Mouse (Mus musculus) embryonic facial prominence, embryonic 14.5 days (tissue): ENCODE measurements at regions not wholly inside any gene's neighbourhood (a gene's known extent, or its start where the extent isn't known, plus 50 kb on each side); places are given as distances from the start of the nearest gene placed in this dataset.

Experiments used
- ATAC-seq: fragments of 200-750 bp; cut with Nextera tagmentation; 2 replicates; pipeline ENCODE4 v1.8.0; 2017; ENCODE audit warnings: low read depth, moderate number of reproducible peaks, moderate TSS enrichment
- DNase-seq: peaks from one replicate; pipeline ENCODE4 v3.0.0-alpha.2; 2015; ENCODE audit warnings: low spot score
- H3K27ac ChIP-seq: fragments of 300-500 bp; sonication (generic); replicated peaks from 2 replicates; pipeline ENCODE4 v1.5.1; 2014; ENCODE audit warnings: low read depth, mild to moderate bottlenecking, low read length, moderate library complexity
- H3K27me3 ChIP-seq: fragments of 300-500 bp; sonication (generic); replicated peaks from 2 replicates; pipeline ENCODE4 v1.6.1; 2014; ENCODE audit warnings: low read length; ENCODE audit not compliant: control insufficient read depth, insufficient read depth
- H3K36me3 ChIP-seq: fragments of 300-500 bp; sonication (generic); 2 replicates; pipeline ENCODE4 v1.6.1; 2014; ENCODE audit warnings: low read length, mixed read lengths; ENCODE audit not compliant: control insufficient read depth, insufficient read depth
- H3K4me1 ChIP-seq: fragments of 300-500 bp; sonication (generic); 2 replicates; pipeline ENCODE4 v1.6.1; 2014; ENCODE audit warnings: antibody characterized with exemption, low read length; ENCODE audit not compliant: control insufficient read depth, insufficient read depth
- H3K4me2 ChIP-seq: fragments of 300-500 bp; sonication (generic); 2 replicates; pipeline ENCODE4 v1.6.1; 2014; ENCODE audit warnings: low read depth, mild to moderate bottlenecking, low read length, moderate library complexity, mixed read lengths
- H3K4me3 ChIP-seq: fragments of 300-500 bp; sonication (generic); 2 replicates; pipeline ENCODE4 v1.5.1; 2014; ENCODE audit warnings: low read depth, mild to moderate bottlenecking, low read length
- H3K9ac ChIP-seq: fragments of 300-500 bp; sonication (generic); 2 replicates; pipeline ENCODE4 v1.6.1; 2014; ENCODE audit warnings: low read depth, mild to moderate bottlenecking, low read length, moderate library complexity, mixed read lengths
- H3K9me3 ChIP-seq: fragments of 300-500 bp; sonication (generic); 2 replicates; pipeline ENCODE4 v1.6.1; 2016; ENCODE audit warnings: low read length; ENCODE audit not compliant: control insufficient read depth
- WGBS: fragments of 180-500 bp; shearing (Covaris S2); extraction: QIAGEN DNeasy Blood & Tissue Kit; methylation state at CpG from one replicate; pipeline ENCODE4 v1.1.7; 2014; 5-methylcytosine and 5-hydroxymethylcytosine counted together

DNA sequence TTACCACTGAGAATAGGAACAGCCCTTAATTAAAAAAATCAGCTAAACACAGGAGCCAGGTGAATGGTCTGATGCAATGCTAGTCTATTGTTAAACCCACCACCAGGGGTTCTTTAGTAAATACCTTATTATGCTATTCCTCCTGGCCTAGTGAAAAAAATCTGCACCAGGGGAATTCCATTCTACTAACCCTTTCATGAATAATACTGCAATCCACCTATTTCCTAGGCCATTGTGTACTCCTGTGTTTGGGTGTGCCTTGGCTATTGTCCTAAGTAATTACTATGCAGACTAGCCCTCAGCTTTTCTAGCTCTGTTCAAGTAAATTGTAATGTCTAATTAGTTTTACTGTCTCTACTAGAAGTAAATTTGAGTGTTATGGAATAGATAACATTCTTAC, 511.8 kb downstream of the Frk start:
- H3K4me2 ChIP-seq = no peak overlapping the region
- H3K9me3 ChIP-seq = no peaks in the 10 kb centered on the region
- no peak overlapping the region for H3K27ac ChIP-seq
- H3K9ac ChIP-seq = no peak overlapping the region
- ATAC-seq = no peak
- H3K27me3 ChIP-seq = no peaks in the 10 kb centered on the region
- H3K36me3 ChIP-seq = no peaks in the 10 kb centered on the region
- DNase-seq = no peak
- no peak overlapping the region for H3K4me3 ChIP-seq
- H3K4me1 ChIP-seq = no peaks in the 10 kb centered on the region

DNA sequence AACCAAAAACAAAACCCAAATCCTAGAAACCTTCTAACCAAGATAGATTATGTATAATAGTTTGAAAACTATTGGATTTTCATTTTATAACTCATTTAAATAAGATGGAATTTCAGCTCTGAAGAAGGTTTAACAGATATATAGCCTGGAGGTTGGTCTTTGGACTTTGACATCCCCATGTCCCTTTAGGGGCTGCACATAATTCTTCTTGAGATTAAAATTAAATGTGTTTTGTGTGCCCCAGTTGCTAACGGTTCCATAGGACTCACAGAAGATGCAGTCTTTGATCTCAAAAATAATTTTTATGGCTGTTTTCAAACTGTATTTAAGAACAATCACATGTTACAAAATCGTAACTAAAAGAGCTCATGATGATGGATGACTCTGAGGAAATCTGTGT, 530.2 kb downstream of the Frk start:
- 52% methylated on average over 2 of the region's 2 CpGs for WGBS
- no peak for DNase-seq
- Histone ChIP-seq H3K9ac (no peak overlapping the region), H3K4me3 (no peak overlapping the region), H3K27me3 (no peaks in the 10 kb centered on the region), H3K9me3 (no peaks in the 10 kb centered on the region), H3K4me2 (no peak overlapping the region), H3K36me3 (no peaks in the 10 kb centered on the region), H3K27ac (no peak overlapping the region), H3K4me1 (no peaks in the 10 kb centered on the region)
- no peak for ATAC-seq

DNA sequence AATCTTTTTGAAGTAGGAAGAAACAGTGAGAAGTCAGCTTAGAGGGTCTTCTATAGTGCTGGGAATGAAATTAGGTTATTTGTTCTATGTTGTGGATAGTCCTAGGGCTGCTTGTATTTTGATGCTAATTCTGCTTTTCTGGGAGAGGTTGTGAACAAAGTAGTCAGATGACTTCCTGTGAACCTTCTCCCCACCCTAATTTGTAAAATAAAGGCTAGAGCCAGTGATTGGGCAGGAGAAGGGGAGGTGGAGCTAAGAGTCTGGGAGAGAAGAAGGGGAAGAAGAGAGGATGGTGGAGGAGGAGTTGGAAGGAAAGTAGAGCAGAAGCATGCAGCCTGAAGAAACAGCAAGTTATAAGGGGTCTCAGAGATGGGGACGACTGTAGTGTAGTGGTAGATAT, 533.2 kb downstream of the Frk start:
- ATAC-seq (no peak), DNase-seq (no peak)
- Histone ChIP-seq H3K9ac (no peak overlapping the region), H3K27ac (no peak overlapping the region), H3K9me3 (no peaks in the 10 kb centered on the region), H3K36me3 (no peaks in the 10 kb centered on the region), H3K4me1 (no peaks in the 10 kb centered on the region), H3K27me3 (no peaks in the 10 kb centered on the region), H3K4me2 (no peak overlapping the region), H3K4me3 (no peak overlapping the region)
- 78% methylated on average over 1 of the region's 1 CpGs for WGBS

DNA sequence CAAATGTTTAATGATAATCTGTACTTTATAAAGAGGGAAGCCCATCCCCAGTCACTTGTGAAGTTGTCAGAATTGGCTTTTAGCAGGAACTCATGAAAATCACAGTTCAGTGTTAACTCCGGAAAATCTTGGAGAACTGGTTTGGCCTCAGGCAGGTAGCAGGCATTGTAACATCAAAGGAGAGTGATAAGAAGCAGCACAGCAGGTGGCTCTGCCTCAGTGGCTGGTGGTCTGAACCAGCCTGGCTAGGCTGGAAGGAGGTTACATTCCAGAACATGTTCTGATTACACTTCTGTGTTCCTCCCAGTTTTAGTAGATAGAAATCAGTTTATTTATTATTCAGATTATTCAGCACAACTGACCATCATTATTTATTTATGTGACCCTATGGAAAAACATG, 574.1 kb downstream of the Frk start:
- no peak overlapping the region for H3K27ac ChIP-seq
- H3K27me3 ChIP-seq = no peaks in the 10 kb centered on the region
- no peak overlapping the region for H3K4me2 ChIP-seq
- 14% methylated on average over 1 of the region's 1 CpGs for WGBS
- ATAC-seq (no peak), DNase-seq (peak; percentile 35)
- no peaks in the 10 kb centered on the region for H3K4me1 ChIP-seq
- H3K4me3 ChIP-seq = no peak overlapping the region
- H3K9ac ChIP-seq = no peak overlapping the region
- no peaks in the 10 kb centered on the region for H3K9me3 ChIP-seq
- no peaks in the 10 kb centered on the region for H3K36me3 ChIP-seq
